Mouse (Mus musculus) heart, embryonic 13.5 days (tissue): ENCODE data around the gene Ntng1. TPM values are rescaled to one million over a fixed set of nuclear protein-coding genes. Genes with fewer than 3 reads are reported as not detected.

Source experiments
- ATAC-seq: fragments of 200-750 bp; cut with Nextera tagmentation; 2 replicates; pipeline ENCODE4 v1.8.0; 2017; ENCODE audit warnings: moderate TSS enrichment; ENCODE audit not compliant: insufficient number of reproducible peaks, low FRiP score, low TSS enrichment; ENCODE audit errors: extremely low read depth
- H3K27ac ChIP-seq: fragments of 300-500 bp; sonication (generic); replicated peaks from 2 replicates; pipeline ENCODE4 v1.5.1; 2015; ENCODE audit warnings: moderate library complexity, mild to moderate bottlenecking, inconsistent platforms
- H3K27me3 ChIP-seq: fragments of 300-500 bp; sonication (generic); replicated peaks from 2 replicates; pipeline ENCODE4 v1.6.1; 2015; ENCODE audit warnings: mild to moderate bottlenecking, inconsistent platforms
- H3K36me3 ChIP-seq: fragments of 300-500 bp; sonication (generic); 2 replicates; pipeline ENCODE4 v1.6.1; 2015; ENCODE audit warnings: mild to moderate bottlenecking, inconsistent platforms
- H3K4me1 ChIP-seq: fragments of 300-500 bp; sonication (generic); 2 replicates; pipeline ENCODE4 v1.6.1; 2015; ENCODE audit warnings: inconsistent platforms
- H3K4me2 ChIP-seq: fragments of 300-500 bp; sonication (generic); 2 replicates; pipeline ENCODE4 v1.6.1; 2015; ENCODE audit warnings: inconsistent platforms, mild to moderate bottlenecking, moderate library complexity
- H3K4me3 ChIP-seq: fragments of 300-500 bp; sonication (generic); 2 replicates; pipeline ENCODE4 v1.5.1; 2015; ENCODE audit warnings: moderate library complexity, mild to moderate bottlenecking, inconsistent platforms
- H3K9ac ChIP-seq: fragments of 300-500 bp; sonication (generic); 2 replicates; pipeline ENCODE4 v1.6.1; 2015; ENCODE audit warnings: inconsistent platforms, mild to moderate bottlenecking, moderate library complexity
- H3K9me3 ChIP-seq: fragments of 300-500 bp; sonication (generic); 2 replicates; pipeline ENCODE4 v1.6.1; 2016; ENCODE audit warnings: inconsistent platforms
- WGBS: fragments of 180-500 bp; shearing (Covaris S2); methylation state at CpG from one replicate; pipeline ENCODE4 v1.1.7; 2015; ENCODE audit warnings: mixed read lengths; 5-methylcytosine and 5-hydroxymethylcytosine counted together
- polyA plus RNA-seq: library from polyadenylated mRNA; unstranded; fragments of >200 nt; fragmentation: Nextera tagmentation; extraction: Ambion mirVana; gene quantifications from 2 replicates; pipeline ENCODE4 v1.2.1, GENCODE M21; 2015

The Ntng1 gene
- polyA plus RNA-seq, 1 experiment from 2014 or later: 0.82 TPM

- Histone ChIP-seq H3K4me2 (no peak overlapping the region), H3K9me3 (0 out of 2 replicates have a peak, but pooled peaks cover 6% of the 10 kb centered on the region), H3K27ac (no peak overlapping the region), H3K9ac (no peak overlapping the region), H3K4me3 (no peak overlapping the region), H3K27me3 (no peaks in the 10 kb centered on the region), H3K4me1 (no peaks in the 10 kb centered on the region), H3K36me3 (no peaks in the 10 kb centered on the region)
- ATAC-seq: no peak
- 79% methylated on average over 2 of the region's 2 CpGs for WGBS
Measured at GRCm38 (mm10) chr3:110054125-110054524, 89.7 kb downstream of the Ntng1 start.

- Histone ChIP-seq H3K9ac (no peak overlapping the region), H3K4me3 (no peak overlapping the region), H3K9me3 (no peaks in the 10 kb centered on the region), H3K4me2 (no peak overlapping the region), H3K36me3 (no peaks in the 10 kb centered on the region), H3K27ac (no peak overlapping the region), H3K4me1 (no peaks in the 10 kb centered on the region), H3K27me3 (no peaks in the 10 kb centered on the region)
- WGBS: 67% methylated on average over 6 of the region's 6 CpGs
- ATAC-seq: no peak
Measured at GRCm38 (mm10) chr3:110048152-110048551, 95.7 kb downstream of the Ntng1 start.

GRCm38 (mm10) chr3:110046750-110047149 is 97.1 kb downstream of the Ntng1 start:
- Histone ChIP-seq H3K4me1 (no peaks in the 10 kb centered on the region), H3K4me2 (no peak overlapping the region), H3K27ac (no peak overlapping the region), H3K9me3 (no peaks in the 10 kb centered on the region), H3K27me3 (no peaks in the 10 kb centered on the region), H3K9ac (no peak overlapping the region), H3K4me3 (no peak overlapping the region), H3K36me3 (no peaks in the 10 kb centered on the region)
- 80% methylated on average over 2 of the region's 2 CpGs for WGBS
- no peak for ATAC-seq

GRCm38 (mm10) chr3:110044209-110044608 is 99.6 kb downstream of the Ntng1 start:
- ATAC-seq: no peak
- Histone ChIP-seq H3K36me3 (no peaks in the 10 kb centered on the region), H3K4me2 (no peak overlapping the region), H3K9me3 (no peaks in the 10 kb centered on the region), H3K27ac (no peak overlapping the region), H3K4me1 (no peaks in the 10 kb centered on the region), H3K27me3 (no peaks in the 10 kb centered on the region), H3K9ac (no peak overlapping the region), H3K4me3 (no peak overlapping the region)
- WGBS: 69% methylated on average over 2 of the region's 2 CpGs

- no peaks in the 10 kb centered on the region for H3K27me3 ChIP-seq
- H3K4me1 ChIP-seq: no peaks in the 10 kb centered on the region
- ATAC-seq: no peak
- H3K27ac ChIP-seq: no peak overlapping the region
- 67% methylated on average over 1 of the region's 1 CpGs for WGBS
- no peaks in the 10 kb centered on the region for H3K36me3 ChIP-seq
- no peaks in the 10 kb centered on the region for H3K9me3 ChIP-seq
- no peak overlapping the region for H3K9ac ChIP-seq
- H3K4me3 ChIP-seq: no peak overlapping the region
- no peak overlapping the region for H3K4me2 ChIP-seq
Measured at GRCm38 (mm10) chr3:110043641-110044187, 100.1 kb downstream of the Ntng1 start.

GRCm38 (mm10) chr3:110022783-110023599 is 120.8 kb downstream of the Ntng1 start:
- peak overlapping the region; percentile 34 for H3K4me2 ChIP-seq
- WGBS: 29% methylated on average over 18 of the region's 18 CpGs
- H3K36me3 ChIP-seq: no peaks in the 10 kb centered on the region
- H3K4me3 ChIP-seq: 0 out of 2 replicates have a peak overlapping the region, but pooled peaks have one; percentile 11
- ATAC-seq: no peak
- no peaks in the 10 kb centered on the region for H3K9me3 ChIP-seq
- no peak overlapping the region for H3K9ac ChIP-seq
- H3K27ac ChIP-seq: no peak overlapping the region
- H3K4me1 ChIP-seq: peaks cover 9% of the 10 kb centered on the region
- H3K27me3 ChIP-seq: no peaks in the 10 kb centered on the region

- 72% methylated on average over 14 of the region's 14 CpGs for WGBS
- Histone ChIP-seq H3K27me3 (no peaks in the 10 kb centered on the region), H3K4me2 (no peak overlapping the region), H3K27ac (no peak overlapping the region), H3K9ac (no peak overlapping the region), H3K4me3 (no peak overlapping the region), H3K4me1 (no peaks in the 10 kb centered on the region), H3K36me3 (no peaks in the 10 kb centered on the region), H3K9me3 (no peaks in the 10 kb centered on the region)
- no peak for ATAC-seq
Measured at GRCm38 (mm10) chr3:110010870-110011626, 132.8 kb downstream of the Ntng1 start.

- Histone ChIP-seq H3K36me3 (no peaks in the 10 kb centered on the region), H3K9me3 (no peaks in the 10 kb centered on the region), H3K27me3 (no peaks in the 10 kb centered on the region), H3K4me3 (no peak overlapping the region), H3K4me1 (no peaks in the 10 kb centered on the region), H3K4me2 (no peak overlapping the region), H3K27ac (no peak overlapping the region), H3K9ac (no peak overlapping the region)
- ATAC-seq: no peak
- 75% methylated on average over 2 of the region's 2 CpGs for WGBS
Measured at GRCm38 (mm10) chr3:110010441-110010840, 133.4 kb downstream of the Ntng1 start.

GRCm38 (mm10) chr3:110000349-110000748 is 143.5 kb downstream of the Ntng1 start:
- 60% methylated on average over 5 of the region's 5 CpGs for WGBS
- H3K9ac ChIP-seq: no peak overlapping the region

GRCm38 (mm10) chr3:109995663-109996024 is 148.2 kb downstream of the Ntng1 start:
- no peak overlapping the region for H3K9ac ChIP-seq
- H3K9me3 ChIP-seq: no peaks in the 10 kb centered on the region
- no peak overlapping the region for H3K4me3 ChIP-seq
- no peaks in the 10 kb centered on the region for H3K4me1 ChIP-seq
- no peak overlapping the region for H3K4me2 ChIP-seq
- no peaks in the 10 kb centered on the region for H3K27me3 ChIP-seq
- ATAC-seq: no peak
- 45% methylated on average over 4 of the region's 4 CpGs for WGBS
- no peaks in the 10 kb centered on the region for H3K36me3 ChIP-seq
- H3K27ac ChIP-seq: no peak overlapping the region

More at GRCm38 (mm10) chr3:110000349-110000748, 143.5 kb downstream of the Ntng1 start:
- ATAC-seq: no peak
- no peaks in the 10 kb centered on the region for H3K27me3 ChIP-seq
- H3K4me2 ChIP-seq: no peak overlapping the region
- no peak overlapping the region for H3K27ac ChIP-seq
- H3K36me3 ChIP-seq: no peaks in the 10 kb centered on the region
- H3K9me3 ChIP-seq: no peaks in the 10 kb centered on the region
- H3K4me1 ChIP-seq: no peaks in the 10 kb centered on the region
- no peak overlapping the region for H3K4me3 ChIP-seq

- Histone ChIP-seq H3K4me1 (no peaks in the 10 kb centered on the region), H3K27me3 (no peaks in the 10 kb centered on the region), H3K9ac (no peak overlapping the region), H3K27ac (no peak overlapping the region), H3K4me3 (no peak overlapping the region), H3K4me2 (no peak overlapping the region), H3K36me3 (no peaks in the 10 kb centered on the region), H3K9me3 (no peaks in the 10 kb centered on the region)
- WGBS: 33% methylated on average over 6 of the region's 6 CpGs
- no peak for ATAC-seq
Measured at GRCm38 (mm10) chr3:109994978-109995662, 148.7 kb downstream of the Ntng1 start.
